Mouse (Mus musculus) frontal cortex, postnatal 25 days (tissue): ENCODE measurements around the gene Sult6b2.

Source experiments
- DNase-seq, 2 experiments: peaks; one replicate each; pipeline ENCODE4 v3.0.0; 2022; ENCODE audit warnings: low spot score in 2 of 2

Sult6b2 gene

GRCm38 (mm10) chr6:142810239-142810638, 5.9 kb upstream of the Sult6b2 start:
- no peak for DNase-seq

- DNase-seq: no peak
Measured at GRCm38 (mm10) chr6:142809373-142810098, 5.2 kb upstream of the Sult6b2 start.

- DNase-seq: no peak
Measured at GRCm38 (mm10) chr6:142806326-142806725, 2.0 kb upstream of the Sult6b2 start.

DNA sequence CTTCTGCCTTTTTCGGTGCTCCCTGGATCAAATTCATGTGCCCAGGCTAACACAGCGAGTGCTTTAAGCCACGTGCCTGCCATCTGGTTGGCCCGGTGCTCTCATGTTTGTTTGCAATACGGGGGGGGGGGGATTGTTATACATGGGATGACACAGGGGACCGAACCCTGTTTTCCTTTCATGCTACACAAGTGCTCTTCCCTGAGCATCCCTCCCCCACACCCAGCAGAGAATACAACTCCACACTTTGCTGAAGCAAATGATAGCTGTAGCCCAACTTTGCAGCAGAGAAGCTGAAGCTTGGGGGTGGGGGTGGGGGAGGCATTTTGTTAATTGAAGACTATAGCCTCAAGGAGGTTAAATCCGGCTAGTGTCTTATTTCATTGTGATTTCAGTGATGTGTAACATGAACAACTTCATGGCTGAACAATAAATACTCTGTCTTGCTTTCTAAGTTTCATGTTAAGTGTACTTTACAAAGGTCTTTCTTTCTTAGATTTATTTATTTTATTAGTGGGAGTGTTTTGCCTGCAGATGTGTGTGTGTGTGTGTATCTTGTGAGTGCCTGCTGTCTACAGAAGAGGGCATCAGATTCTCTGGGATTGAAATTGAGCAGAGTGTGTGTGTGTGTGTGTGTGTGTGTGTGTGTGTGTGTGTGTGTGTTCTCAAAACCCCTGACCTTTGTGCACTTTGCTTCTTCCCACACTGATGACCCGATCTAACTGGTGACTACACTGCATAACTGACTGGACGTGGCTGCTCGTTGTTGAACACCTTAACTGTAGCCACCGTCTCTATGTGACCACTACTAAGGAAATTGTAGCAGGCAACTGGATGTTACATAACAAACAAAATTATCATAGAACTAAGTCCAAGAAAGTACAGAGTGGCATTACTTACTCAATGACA, 1.4 kb downstream of the Sult6b2 start:
- no peak for DNase-seq

GRCm38 (mm10) chr6:142801687-142802086, 2.6 kb downstream of the Sult6b2 start:
- no peak for DNase-seq

DNA sequence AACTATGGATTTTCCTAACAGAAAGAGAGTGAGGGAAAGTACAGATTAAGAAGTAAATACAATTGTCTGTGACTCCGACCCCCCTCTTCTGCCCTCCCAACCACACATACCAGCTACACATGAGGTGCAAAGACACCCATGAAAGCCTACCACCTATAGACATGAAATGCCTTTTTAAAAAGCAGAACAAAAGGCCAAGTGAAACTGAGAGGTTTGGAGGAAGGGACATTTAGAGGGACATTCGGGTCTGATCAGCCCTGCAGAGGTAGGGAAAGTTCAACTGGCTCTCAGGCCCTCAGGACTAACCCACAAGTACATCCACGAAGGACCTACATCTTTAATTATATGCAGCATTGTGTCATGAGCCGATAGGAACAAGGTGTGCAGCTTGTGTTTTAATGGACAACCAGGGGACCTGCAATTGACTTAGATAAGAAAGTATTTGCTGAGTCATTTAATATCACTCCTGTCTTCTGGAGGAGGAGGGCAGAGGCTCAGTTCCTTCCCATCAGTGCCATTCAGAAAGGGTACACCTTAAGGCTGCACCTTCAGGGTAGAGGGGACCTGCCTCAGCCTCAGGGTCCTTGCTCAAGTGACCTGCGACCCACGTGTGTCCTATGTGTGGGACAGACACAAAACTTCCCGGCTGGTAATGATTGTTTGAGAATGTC, 4.5 kb downstream of the Sult6b2 start:
- DNase-seq: no peak

DNA sequence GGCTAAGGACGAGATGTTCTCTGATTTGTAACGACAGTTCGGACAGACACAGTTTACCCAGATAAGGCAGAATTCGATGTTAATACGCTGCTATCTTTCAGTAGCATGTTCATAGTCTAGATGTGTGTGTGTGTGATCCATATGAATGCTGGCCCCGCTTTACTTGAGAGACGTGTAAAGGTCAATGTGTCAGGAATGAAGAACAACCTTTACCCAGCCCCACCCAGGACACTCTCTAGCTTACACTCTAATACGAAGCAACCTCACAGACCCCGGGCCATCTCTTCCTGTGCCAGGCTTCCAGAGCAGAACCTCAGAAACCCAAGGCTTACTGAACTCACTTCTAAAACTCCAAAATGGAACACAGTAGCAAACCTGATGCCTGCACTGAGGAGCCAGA, 5.5 kb downstream of the Sult6b2 start:
- DNase-seq: no peak

GRCm38 (mm10) chr6:142797996-142798395, 6.3 kb downstream of the Sult6b2 start:
- DNase-seq: no peak

GRCm38 (mm10) chr6:142795655-142796441, 8.5 kb downstream of the Sult6b2 start:
- DNase-seq: no peak

GRCm38 (mm10) chr6:142795087-142795486, 9.2 kb downstream of the Sult6b2 start:
- no peak for DNase-seq

- DNase-seq: no peak
Measured at GRCm38 (mm10) chr6:142793468-142793867, 10.8 kb downstream of the Sult6b2 start.

- no peak for DNase-seq
Measured at GRCm38 (mm10) chr6:142792241-142792968, 11.9 kb downstream of the Sult6b2 start.

DNA sequence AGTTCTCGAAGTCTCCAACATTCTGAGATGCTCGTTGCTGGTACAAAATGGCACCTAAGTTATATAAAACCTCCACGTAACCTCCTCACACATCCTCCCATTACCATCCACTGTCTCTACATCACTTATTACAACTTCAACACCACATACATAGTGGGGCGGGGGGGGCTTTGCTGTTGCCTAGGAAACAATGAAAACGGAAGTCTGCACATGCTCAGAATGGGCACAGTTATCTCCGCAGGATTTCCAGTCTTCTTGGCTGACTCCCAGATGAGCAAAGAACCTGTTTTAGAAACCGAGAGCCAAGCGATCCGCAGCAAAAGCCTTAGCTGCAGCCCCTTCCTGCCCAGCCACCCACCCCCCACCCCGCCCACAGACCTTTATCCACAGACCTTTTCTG, 14.6 kb downstream of the Sult6b2 start:
- DNase-seq: no peak

DNA sequence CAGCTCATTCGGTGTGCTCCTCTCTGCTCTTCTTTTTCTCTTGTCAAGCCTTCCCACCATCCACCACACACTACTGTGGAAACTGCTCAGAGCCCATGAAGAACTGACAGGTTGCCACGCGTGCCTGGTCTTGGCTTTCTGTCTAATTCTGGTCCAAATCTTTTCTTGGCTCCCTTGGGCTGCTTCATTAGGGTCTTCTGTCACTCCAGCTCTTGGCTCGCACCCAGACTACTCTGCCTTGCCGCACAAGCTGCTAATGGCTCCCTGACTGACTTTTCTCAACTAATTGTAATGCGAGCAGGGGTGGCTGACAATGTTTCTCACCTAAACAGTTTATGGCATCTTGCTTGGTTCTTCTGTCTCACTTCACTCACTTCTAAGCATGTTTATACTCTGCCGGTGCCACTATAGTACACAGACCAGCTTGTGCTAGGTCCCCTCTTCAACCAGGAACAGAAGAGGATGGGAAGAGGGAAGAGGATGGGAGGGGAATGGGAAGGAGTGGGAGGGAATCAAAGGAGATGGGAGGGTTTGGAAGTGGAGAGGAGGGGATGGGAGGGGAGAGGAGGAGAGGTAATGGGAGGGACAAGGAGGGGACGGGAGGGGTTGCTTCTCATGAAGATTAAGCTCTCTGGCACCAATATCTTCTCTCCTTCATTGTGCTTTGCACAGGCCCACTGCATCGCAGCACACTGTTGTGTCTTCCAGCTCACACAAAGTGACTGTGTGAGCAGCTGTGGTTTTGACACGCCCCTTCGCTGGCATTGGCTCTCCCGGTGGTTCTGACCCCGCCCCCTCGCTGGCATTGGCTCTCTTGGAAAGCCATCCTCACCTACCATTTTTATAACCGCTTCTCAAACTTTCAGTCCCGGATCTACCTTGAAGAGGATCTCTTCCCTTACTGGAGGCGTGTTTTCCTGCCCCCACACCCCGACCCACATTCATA, 16.0 kb downstream of the Sult6b2 start:
- no peak for DNase-seq

- DNase-seq: no peak
Measured at GRCm38 (mm10) chr6:142786106-142786505, 18.2 kb downstream of the Sult6b2 start.

DNA sequence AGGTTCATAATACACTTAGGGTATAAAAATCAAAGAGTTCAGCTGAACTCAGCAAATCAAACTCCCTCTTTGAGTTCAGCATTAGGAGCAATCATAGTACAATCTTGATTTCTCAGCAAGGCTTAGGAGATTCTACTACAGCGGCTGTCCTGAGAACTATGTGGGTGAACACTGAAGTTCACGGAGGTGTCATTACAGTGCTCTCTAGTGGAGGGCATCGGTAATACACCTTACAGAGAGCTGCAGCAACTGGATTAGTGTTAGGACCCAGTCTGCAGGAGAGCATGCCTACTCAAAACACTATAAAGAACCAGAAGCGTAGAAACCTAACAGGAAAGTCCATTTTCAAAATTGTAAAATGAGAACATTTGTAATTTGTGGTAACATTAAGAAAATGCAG, 19.0 kb downstream of the Sult6b2 start:
- peak in 1 of 2 experiments; percentile 41 for DNase-seq

DNA sequence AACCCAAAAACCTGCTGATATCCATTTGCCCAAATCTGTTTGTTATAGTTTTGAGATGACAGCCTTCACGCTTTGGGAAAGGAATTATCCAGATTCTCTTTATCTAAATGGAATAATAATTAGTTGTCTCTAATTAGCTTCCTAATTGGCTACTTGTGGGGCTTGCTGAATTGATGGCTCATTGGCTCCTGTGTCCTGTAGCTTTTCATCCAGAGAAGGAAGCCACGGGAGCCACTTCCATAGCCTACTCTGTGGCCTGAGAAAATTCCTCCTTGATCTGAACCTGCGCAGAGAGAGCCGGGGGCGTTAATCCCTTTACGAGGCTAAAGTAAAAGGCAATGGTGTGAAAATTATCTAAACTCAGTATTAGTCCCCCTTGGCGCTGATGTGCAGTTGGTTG, 23.0 kb downstream of the Sult6b2 start:
- DNase-seq: no peak

GRCm38 (mm10) chr6:142780574-142781033, 23.7 kb downstream of the Sult6b2 start:
- DNase-seq: no peak

- DNase-seq: no peak
Measured at GRCm38 (mm10) chr6:142779812-142780573, 24.3 kb downstream of the Sult6b2 start.
